Mouse (Mus musculus) left cerebral cortex, postnatal 25 days (tissue): ENCODE measurements around the gene Ncam2. TPM values are rescaled to one million over a fixed set of nuclear protein-coding genes. Genes with fewer than 3 reads are reported as not detected.

Source experiments
- DNase-seq, 2 experiments: peaks; one replicate each; pipeline ENCODE4 v3.0.0; 2022; ENCODE audit warnings: low spot score in 2 of 2, mixed read lengths in 1 of 2
- intact Hi-C: fragments of 180-260 bp; cut with DNase I; formaldehyde crosslinking; loops from one replicate; pipeline ENCODE4 v1.15.1; 2025
- total RNA-seq, 2 experiments: library from RNA; stranded (reverse); gene quantifications; 2 replicates each; pipeline ENCODE4 v1.2.3; 2021

Gene Ncam2
- total RNA-seq, result 10 to 100 TPM; 78.5 to 85.1 TPM

DNA sequence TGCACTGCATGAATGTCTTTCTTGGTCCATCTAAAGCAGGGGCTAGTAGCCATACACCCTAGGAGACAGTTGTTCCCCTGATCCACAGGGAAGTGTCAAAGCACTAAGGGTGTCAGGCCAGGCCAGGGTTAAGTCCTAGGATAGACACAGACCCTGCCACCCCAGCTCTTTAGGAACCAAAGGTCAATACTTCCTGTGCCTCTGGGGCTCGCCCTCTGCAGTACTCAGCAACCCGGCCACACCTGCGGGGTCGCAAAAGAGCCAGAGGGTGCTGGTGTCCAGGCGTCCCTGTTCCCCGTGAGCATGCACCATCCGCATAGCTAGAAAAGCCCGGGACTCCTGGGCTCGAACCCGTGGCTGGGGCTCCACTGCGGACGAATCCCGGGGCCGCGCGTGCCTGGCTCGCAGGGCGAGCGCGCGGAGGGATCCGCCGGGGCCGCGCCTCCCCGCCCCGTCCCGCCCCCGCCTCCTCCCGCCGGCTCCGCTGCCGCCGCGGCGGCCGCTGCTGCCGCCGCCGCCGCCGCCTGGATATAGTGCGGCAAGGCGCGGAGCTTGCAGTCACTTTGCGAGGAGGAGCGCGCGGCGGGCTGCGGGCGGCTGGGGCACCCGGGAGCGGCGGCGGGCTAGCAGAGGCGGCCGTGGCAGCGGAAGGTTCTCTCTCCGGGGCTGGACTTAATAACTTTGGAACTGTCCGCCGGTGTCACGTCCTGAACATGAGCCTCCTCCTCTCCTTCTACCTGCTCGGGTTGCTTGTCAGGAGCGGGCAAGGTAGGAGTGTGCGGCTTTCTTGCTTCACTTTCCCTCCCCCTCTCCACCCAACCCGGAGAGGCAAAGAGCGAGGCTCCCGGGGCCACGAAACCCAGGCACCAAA, at the start of gene Ncam2:
Gene Ncam2, plus strand, starts transcription at position 497 of the 871 bp plus-strand sequence.
- intact Hi-C loops, result loop anchor here (2.0 to 10.0 kb wide), 3 partner anchors 84 to 1734 kb away; no protein-coding TSS in a partner anchor
- DNase-seq, result peak; percentile 73 to 75

DNA sequence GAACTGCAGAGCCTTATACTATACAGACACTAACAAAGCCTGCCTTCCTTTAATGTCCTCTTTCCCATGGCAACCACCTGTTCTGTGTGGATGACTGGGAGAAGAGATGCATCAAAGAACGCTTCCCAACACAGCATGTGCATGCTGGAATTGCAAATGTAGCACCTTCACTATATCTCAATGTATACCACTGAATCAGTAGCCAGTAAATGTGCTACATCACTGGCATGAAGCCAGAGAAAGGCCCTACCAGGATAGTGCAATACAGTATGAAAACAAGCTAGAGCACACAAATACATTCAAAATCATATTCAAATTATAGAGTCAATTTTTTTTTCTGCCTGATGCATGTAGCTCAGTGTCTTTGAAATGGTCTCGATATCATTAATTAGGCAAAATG, 29.7 kb upstream of the Ncam2 start:
- intact Hi-C loops, result loop anchor here (5.0 to 10.0 kb wide), 4 partner anchors 446 to 1269 kb away; no protein-coding TSS in a partner anchor
- no peak for DNase-seq

GRCm38 (mm10) chr16:81175302-81175943, 25.1 kb upstream of the Ncam2 start:
- DNase-seq, result peak; percentile 68 to 88
- intact Hi-C loops, result loop anchor here (5.0 to 10.0 kb wide), 4 partner anchors 451 to 1988 kb away; no protein-coding TSS in a partner anchor

DNA sequence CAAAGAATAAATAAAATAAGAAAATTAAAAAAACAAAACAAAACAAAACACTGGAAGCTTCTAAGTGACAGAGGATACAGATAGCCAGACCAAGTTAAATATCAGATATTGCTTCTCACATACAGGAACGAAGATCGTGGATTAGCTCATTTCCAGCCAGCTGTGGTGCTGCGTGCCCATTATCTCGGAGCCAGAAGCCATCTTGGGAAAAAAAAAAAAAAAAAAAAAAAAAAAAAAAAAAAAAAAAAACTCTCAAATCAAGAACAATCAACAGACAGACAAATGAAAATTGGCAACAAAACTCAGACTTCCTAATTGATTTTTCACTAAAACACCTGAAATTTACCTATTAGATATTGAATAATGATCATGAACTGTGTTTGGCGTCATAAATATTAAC, 20.7 kb upstream of the Ncam2 start:
- intact Hi-C loops, result loop anchor here (5.0 to 10.0 kb wide), 4 partner anchors 455 to 1992 kb away; no protein-coding TSS in a partner anchor
- DNase-seq, result no peak

DNA sequence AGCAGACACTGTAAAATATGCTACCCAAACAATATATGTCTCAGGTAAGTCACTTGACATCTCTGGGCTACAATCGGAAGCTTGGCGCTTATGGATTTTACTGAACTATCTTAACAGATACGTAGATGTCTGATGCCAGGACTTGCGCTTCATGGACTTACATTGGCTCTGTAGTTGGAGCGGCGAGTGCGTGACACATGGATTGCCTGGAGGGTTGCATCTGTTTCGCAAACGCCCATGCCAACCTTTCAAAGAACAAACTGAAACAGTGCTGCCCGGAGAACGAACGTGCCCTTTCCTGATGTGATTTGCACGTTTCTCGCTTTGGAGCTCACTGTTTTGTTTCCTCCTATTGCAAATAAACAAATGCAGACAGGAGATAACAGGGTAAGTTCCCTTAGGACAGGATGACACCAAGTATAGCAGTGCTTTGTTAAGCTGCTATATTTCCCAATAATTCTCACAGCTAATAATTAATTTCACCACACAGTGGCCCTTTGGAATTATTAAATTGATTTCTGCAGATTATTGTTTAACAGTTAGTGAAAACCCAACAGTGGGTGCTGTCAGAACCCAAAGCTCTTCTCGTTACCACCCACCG, 12.8 kb upstream of the Ncam2 start:
- no peak for DNase-seq
- intact Hi-C loops, result no loop called here

- DNase-seq, result no peak
- intact Hi-C loops, result no loop called here
These were observed 8.9 kb upstream of the Ncam2 start for GRCm38 (mm10) chr16:81191621-81192020.

- peak in 1 of 2 experiments; percentile 28 for DNase-seq
- intact Hi-C loops, result no loop called here
These were observed 7.9 kb upstream of the Ncam2 start for GRCm38 (mm10) chr16:81192607-81193006.

GRCm38 (mm10) chr16:81199467-81199866, 1.0 kb upstream of the Ncam2 start:
- intact Hi-C loops, result no loop called here
- DNase-seq, result no peak

GRCm38 (mm10) chr16:81201471-81201870, 974 bp downstream of the Ncam2 start:
- intact Hi-C loops, result loop anchor here (2.0 to 10.0 kb wide), 3 partner anchors 83 to 1733 kb away; no protein-coding TSS in a partner anchor

GRCm38 (mm10) chr16:81201992-81202391, 1.5 kb downstream of the Ncam2 start:
- DNase-seq, result peak; percentile 80 to 90
- intact Hi-C loops, result loop anchor here (2.0 to 10.0 kb wide), 4 partner anchors 83 to 1733 kb away; no protein-coding TSS in a partner anchor

More at GRCm38 (mm10) chr16:81201471-81201870, 974 bp downstream of the Ncam2 start:
- DNase-seq, result no peak

DNA sequence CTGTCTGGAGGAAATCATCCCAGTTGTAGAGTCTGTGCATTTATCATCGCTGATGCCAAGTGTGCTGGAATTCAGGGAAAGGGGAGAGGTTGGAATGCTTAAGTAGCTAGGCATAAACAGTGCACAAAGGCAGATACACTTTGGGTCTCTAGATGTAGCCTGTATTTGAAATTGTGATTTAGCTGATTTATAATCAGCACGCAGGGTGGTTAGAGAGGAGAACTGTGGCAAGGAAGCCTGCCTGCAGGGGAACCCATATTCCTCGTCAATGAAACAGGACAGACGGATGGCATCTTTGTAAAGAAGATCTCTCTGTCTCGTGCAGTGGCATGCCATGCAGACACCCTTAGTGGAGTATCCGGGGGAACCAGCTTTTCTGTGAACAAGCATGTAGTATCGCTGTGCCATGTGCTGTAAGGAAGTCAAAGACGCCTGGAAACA, 2.2 kb downstream of the Ncam2 start:
- DNase-seq, result peak; percentile 57 to 66
- intact Hi-C loops, result loop anchor here (2.0 to 10.0 kb wide), 3 partner anchors 252 to 1732 kb away; no protein-coding TSS in a partner anchor

GRCm38 (mm10) chr16:81204405-81205034, 4.0 kb downstream of the Ncam2 start:
- intact Hi-C loops, result loop anchor here (10.0 kb wide), 2 partner anchors 250 to 1730 kb away; no protein-coding TSS in a partner anchor

GRCm38 (mm10) chr16:81221176-81221575, 20.7 kb downstream of the Ncam2 start:
- DNase-seq, result no peak
- intact Hi-C loops, result no loop called here

More at GRCm38 (mm10) chr16:81204405-81205034, 4.0 kb downstream of the Ncam2 start:
- DNase-seq, result peak; percentile 24 to 27

DNA sequence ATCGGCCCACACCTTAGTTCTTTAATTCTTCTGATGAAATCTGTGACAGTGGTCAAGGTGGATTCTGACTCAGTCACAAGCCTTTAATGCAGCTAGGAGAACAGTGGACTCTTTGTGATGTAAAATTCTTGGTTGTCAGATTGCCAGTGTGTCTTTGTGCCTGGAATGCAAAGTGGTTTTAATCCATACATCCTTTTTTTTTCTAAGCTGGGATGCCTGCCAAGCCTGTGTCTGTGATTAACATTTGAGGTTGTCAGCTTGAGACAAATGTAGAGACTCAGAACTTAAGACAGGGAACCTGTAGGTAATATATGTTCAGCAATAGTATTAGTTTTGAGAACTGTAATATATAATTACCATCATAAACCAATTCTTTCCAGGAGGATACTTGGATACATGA, 23.3 kb downstream of the Ncam2 start:
- DNase-seq, result peak; percentile 27 to 55
- intact Hi-C loops, result no loop called here

DNA sequence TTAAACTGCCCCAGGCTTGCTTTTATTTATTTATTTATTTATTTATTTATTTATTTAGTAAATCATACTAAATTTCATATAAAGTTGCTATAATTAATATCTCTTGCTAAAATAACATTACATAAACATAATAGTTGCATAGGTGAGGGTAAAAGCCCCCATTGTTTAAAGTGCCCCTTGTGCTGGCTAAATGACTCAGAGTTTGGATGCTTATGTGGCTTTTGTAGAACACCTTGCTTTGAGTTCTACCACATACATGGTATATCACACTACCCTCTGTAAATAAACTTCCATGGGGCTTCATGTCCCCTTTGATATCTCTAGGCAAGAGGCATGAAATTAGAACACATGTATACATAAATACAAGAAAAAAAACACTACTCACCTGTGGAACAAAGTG, 23.8 kb downstream of the Ncam2 start:
- no peak for DNase-seq
- intact Hi-C loops, result no loop called here

- intact Hi-C loops, result no loop called here
- no peak for DNase-seq
These were observed 54.4 kb downstream of the Ncam2 start for GRCm38 (mm10) chr16:81254875-81255274.

GRCm38 (mm10) chr16:81260429-81260828, 59.9 kb downstream of the Ncam2 start:
- no peak for DNase-seq
- intact Hi-C loops, result no loop called here

DNA sequence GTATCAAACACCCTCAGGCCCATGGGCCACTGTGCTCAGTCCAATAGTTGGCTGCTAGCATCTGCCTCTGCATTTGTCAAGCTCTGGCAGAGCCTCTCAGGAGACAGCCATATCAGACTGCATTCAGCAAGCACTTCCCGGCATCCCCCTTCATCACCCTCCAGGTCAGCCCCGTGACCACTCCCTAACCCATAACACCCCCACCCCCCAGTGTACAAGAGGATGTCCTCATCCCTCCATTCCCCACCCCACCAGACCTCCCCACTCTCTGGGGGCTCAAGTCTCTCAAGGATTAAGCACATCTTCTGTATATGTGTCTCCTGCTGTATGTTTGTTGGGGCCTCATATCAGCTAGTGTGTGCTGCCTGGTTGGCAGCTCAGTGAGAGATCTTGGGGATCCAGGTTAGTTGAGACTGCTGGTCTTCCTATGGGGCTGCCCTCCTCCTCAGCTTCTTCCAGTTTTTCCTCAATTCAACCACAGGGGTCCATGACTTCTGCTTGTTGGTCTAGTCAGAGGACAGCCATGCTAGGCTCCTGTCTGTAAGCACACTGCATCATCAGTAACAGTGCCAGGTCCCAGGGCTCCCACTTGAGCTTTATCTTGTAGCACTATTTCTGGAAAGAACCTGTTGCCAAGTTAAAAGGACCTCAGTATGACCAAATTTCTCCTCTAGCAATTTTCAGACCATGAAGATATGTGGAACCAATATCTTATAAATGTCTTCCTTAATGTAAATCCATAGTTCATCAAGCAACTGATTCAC, 73.3 kb downstream of the Ncam2 start:
- intact Hi-C loops, result no loop called here
- DNase-seq, result no peak
